Mouse (Mus musculus): ENCODE data around the gene Zbtb6. TPM values are rescaled to one million over a fixed set of nuclear protein-coding genes. Genes with fewer than 3 reads are reported as not detected.

Zbtb6 gene
- polyA plus RNA-seq, 3 experiments from 2014 or later: 4.0 to 6.6 (median 6.1) TPM

Other genes starting within 250 kb of the Zbtb6 start
- gene Olfr366, start 231.6 kb downstream of the Zbtb6 start, polyA plus RNA-seq (2017; shearing (Covaris generic)): under 1 TPM in 2 of 3 experiments, not detected in 1; 0.06 to 0.07 TPM
- not detected for gene Olfr368, start 116.7 kb downstream of the Zbtb6 start, polyA plus RNA-seq (2017; shearing (Covaris generic))
- 10 to 100 TPM; 26.8 to 32.7 (median 28.2) TPM for gene Pdcl, start 83.8 kb downstream of the Zbtb6 start, polyA plus RNA-seq (2017; shearing (Covaris generic))
- 10 to 100 TPM; 24.1 to 32.8 (median 28.2) TPM for gene Rc3h2, start 20.3 kb downstream of the Zbtb6 start, polyA plus RNA-seq (2017; shearing (Covaris generic))
- 1 to 10 TPM; 2.8 to 4.8 (median 4.5) TPM for gene Zbtb26, start within 50 bp of the Zbtb6 start, polyA plus RNA-seq (2017; shearing (Covaris generic))
- gene Rabgap1, start 108 bp upstream of the Zbtb6 start, polyA plus RNA-seq (2017; shearing (Covaris generic)): 10 to 100 TPM; 28.6 to 55.3 (median 34.8) TPM
- gene Gpr21, start 73.2 kb upstream of the Zbtb6 start, polyA plus RNA-seq (2017; shearing (Covaris generic)): 1 to 10 TPM; 1.0 to 2.2 (median 1.4) TPM